Mouse (Mus musculus) hindbrain, embryonic 12.5 days (tissue): ENCODE results near the gene AC170998.1. TPM values are rescaled to one million over a fixed set of nuclear protein-coding genes. Genes with fewer than 3 reads are reported as not detected.
"Not testable (repeated sequence)": the region's sequence is repeated elsewhere in the genome, so short reads cannot be mapped to it uniquely, and the experiment has no call there.

Source experiments
- ATAC-seq: fragments of 200-750 bp; cut with Nextera tagmentation; 2 replicates; pipeline ENCODE4 v1.8.0; 2017; ENCODE audit warnings: moderate TSS enrichment; ENCODE audit not compliant: low FRiP score
- H3K27ac ChIP-seq: fragments of 300-500 bp; sonication (generic); 2 replicates; pipeline ENCODE4 v1.5.1; 2016; ENCODE audit warnings: mild to moderate bottlenecking
- H3K27me3 ChIP-seq: fragments of 300-500 bp; sonication (generic); 2 replicates; pipeline ENCODE4 v1.6.1; 2016; ENCODE audit warnings: mild to moderate bottlenecking
- H3K36me3 ChIP-seq: fragments of 300-500 bp; sonication (generic); 2 replicates; pipeline ENCODE4 v1.6.1; 2016; ENCODE audit warnings: mild to moderate bottlenecking
- H3K4me1 ChIP-seq: fragments of 300-500 bp; sonication (generic); 2 replicates; pipeline ENCODE4 v1.6.1; 2016
- H3K4me2 ChIP-seq: fragments of 300-500 bp; sonication (generic); replicated peaks from 2 replicates; pipeline ENCODE4 v1.6.1; 2016; ENCODE audit warnings: mild to moderate bottlenecking
- H3K4me3 ChIP-seq: fragments of 300-500 bp; sonication (generic); 2 replicates; pipeline ENCODE4 v1.5.1; 2016; ENCODE audit warnings: mild to moderate bottlenecking
- H3K9ac ChIP-seq: fragments of 300-500 bp; sonication (generic); 2 replicates; pipeline ENCODE4 v1.6.1; 2016; ENCODE audit warnings: mild to moderate bottlenecking, moderate library complexity
- H3K9me3 ChIP-seq: fragments of 300-500 bp; sonication (generic); replicated peaks from 2 replicates; pipeline ENCODE4 v1.6.1; 2016; ENCODE audit warnings: mild to moderate bottlenecking
- WGBS: fragments of 180-500 bp; shearing (Covaris S2); methylation state at CpG from one replicate; pipeline ENCODE4 v1.1.7; 2016; 5-methylcytosine and 5-hydroxymethylcytosine counted together
- polyA plus RNA-seq: library from polyadenylated mRNA; unstranded; fragments of >200 nt; fragmentation: Nextera tagmentation; extraction: Ambion mirVana; gene quantifications from 2 replicates; pipeline ENCODE4 v1.2.1, GENCODE M21; 2016

Gene AC170998.1
- polyA plus RNA-seq, 1 experiment from 2014 or later: 3.2 TPM

DNA sequence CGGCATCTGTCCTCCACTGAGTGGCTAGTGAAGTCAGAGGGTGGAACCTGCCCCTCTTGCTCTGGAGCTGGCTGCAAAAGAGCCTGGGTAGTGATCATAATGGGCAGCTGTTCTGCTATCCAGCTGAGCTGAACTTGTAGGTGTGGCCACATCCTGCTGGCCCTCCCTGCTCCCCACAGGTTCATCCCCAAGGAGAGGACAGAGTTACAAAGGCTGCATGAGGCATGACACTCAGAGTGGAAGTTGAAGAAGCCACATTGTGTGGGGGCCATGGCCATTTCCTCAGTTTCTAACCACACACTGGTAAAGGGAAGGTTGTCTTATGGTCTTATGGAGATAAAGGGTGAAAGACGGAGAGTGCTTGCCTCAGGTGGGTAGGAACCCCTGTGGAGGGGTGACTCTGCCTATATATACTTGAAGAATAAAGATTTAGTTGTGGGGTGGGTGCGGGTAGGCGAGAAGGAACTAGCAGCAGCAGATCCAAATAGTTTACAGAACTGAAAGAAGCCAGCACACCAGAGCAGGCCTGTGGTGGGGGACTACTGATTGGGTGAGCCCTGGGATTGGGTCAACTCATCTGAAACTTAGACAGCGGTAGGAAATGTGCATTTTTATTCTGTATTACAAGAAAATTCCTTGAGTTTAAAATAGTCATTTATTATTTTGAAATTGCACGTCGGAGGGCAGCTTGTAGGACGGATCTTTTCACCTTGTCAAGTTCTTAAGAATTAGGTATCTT, 16.2 kb upstream of the AC170998.1 start:
- Histone ChIP-seq H3K4me3 (no peak overlapping the region), H3K4me2 (no peak overlapping the region), H3K9ac (no peak overlapping the region), H3K9me3 (no peaks in the 10 kb centered on the region), H3K4me1 (peaks cover 7% of the 10 kb centered on the region; the same call in 1 of the 2 replicates), H3K27ac (no peak overlapping the region), H3K27me3 (no peaks in the 10 kb centered on the region), H3K36me3 (peaks cover 13% of the 10 kb centered on the region)
- 92% methylated on average over 8 of the region's 8 CpGs for WGBS
- ATAC-seq: no peak

DNA sequence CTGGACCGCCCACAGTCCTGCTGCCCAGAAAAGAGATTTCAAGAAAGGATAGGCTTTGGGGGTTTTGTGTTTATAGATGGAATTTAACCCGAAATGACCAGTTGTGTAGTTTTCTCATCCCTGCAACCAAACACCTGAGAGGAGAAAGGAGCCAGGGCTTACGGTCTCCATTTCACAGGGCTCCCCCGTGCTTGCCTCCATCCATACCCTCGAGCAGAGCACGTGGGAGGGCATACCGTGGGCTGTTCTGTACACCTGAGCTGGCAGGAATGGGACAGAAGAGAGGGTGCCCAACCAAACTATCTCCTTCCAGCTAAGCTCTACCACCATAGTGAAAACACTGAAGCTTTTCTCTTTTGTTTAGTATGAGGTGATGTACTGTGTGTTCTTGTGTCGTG, 15.6 kb upstream of the AC170998.1 start:
- no peaks in the 10 kb centered on the region for H3K9me3 ChIP-seq
- H3K4me3 ChIP-seq: no peak overlapping the region
- peaks cover 7% of the 10 kb centered on the region; the same call in 1 of the 2 replicates for H3K4me1 ChIP-seq
- no peak for ATAC-seq
- WGBS: 89% methylated on average over 8 of the region's 8 CpGs
- peaks cover 17% of the 10 kb centered on the region for H3K36me3 ChIP-seq
- no peak overlapping the region for H3K27ac ChIP-seq
- H3K27me3 ChIP-seq: no peaks in the 10 kb centered on the region
- H3K9ac ChIP-seq: no peak overlapping the region
- no peak overlapping the region for H3K4me2 ChIP-seq

DNA sequence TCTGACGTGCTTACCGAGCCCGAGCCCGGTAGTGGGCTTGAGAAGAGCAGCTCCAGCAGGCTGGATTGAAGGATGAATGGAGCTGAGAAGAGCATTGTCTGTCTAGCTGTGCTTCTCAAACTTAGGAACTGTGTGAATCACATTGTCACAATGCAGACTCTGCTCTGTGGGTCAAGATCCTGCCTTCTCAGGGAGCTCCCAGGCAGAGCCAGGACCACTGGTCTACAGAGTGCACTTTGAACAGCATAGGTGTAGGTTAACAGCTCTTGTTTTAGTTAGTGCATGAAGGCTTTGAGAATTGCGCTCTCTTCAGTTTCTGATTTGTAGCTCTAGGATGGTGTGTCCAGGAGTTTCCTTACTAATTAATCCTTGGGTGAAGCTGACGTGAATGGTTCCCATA, 14.6 kb upstream of the AC170998.1 start:
- ATAC-seq: no peak
- WGBS: 87% methylated on average over 6 of the region's 6 CpGs

DNA sequence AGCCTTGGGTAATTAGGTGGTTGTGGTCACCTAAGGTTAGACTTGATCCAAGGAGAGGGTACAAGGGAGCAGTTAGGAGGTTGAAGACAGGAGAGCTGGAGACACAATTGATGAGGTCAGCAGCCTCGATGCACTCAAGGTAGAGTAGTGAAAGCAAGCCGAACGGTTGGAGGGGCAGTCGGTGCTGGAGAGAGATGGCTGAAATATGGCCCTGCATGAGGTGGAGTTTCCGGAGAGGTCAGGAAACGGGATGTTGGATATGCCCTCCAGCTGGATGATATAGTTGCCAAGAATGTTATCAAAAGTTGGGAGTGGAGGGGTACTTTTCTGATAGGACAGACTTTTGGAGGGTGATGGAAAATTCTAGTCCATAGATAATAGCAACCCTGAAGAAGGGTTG, 13.6 kb upstream of the AC170998.1 start:
- Histone ChIP-seq H3K9ac (no peak overlapping the region), H3K27ac (no peak overlapping the region), H3K4me1 (peaks cover 4% of the 10 kb centered on the region; the same call in 1 of the 2 replicates), H3K36me3 (peaks cover 30% of the 10 kb centered on the region), H3K4me3 (no peak overlapping the region), H3K4me2 (no peak overlapping the region), H3K9me3 (no peaks in the 10 kb centered on the region), H3K27me3 (no peaks in the 10 kb centered on the region)
- WGBS: 93% methylated on average over 6 of the region's 6 CpGs
- no peak for ATAC-seq

More for the DNA sequence above, 14.6 kb upstream of the AC170998.1 start:
- Histone ChIP-seq H3K36me3 (peaks cover 23% of the 10 kb centered on the region), H3K9me3 (no peaks in the 10 kb centered on the region), H3K27ac (no peak overlapping the region), H3K4me2 (no peak overlapping the region), H3K4me3 (no peak overlapping the region), H3K9ac (no peak overlapping the region), H3K4me1 (peaks cover 7% of the 10 kb centered on the region; the same call in 1 of the 2 replicates), H3K27me3 (no peaks in the 10 kb centered on the region)

DNA sequence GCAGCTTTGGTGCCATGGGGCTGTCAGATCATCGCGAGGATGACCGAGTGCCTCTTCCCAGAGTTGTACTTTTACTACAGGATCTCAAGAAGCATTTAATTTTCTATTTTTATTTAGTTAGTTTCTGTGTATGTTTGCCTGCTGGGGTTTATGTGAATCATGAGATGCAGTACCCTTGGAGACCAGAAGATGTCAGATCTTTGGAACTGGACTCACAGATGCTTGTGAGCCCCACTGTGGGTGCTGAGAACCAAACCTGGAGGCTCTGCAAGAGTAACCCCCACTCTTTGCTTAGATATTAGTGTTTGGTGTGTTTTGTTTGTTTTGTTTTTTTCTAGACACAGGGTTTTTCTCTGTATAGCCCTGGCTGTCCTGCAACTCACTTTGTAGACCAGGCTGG, 11.9 kb upstream of the AC170998.1 start:
- H3K27me3 ChIP-seq: no peaks in the 10 kb centered on the region
- no peak for ATAC-seq
- 92% methylated on average over 3 of the region's 3 CpGs for WGBS
- H3K9me3 ChIP-seq: no peaks in the 10 kb centered on the region
- peaks cover 39% of the 10 kb centered on the region for H3K36me3 ChIP-seq
- H3K9ac ChIP-seq: no peak overlapping the region
- H3K4me1 ChIP-seq: peaks cover 5% of the 10 kb centered on the region; the same call in 1 of the 2 replicates
- H3K27ac ChIP-seq: no peak overlapping the region
- H3K4me2 ChIP-seq: no peak overlapping the region
- no peak overlapping the region for H3K4me3 ChIP-seq

DNA sequence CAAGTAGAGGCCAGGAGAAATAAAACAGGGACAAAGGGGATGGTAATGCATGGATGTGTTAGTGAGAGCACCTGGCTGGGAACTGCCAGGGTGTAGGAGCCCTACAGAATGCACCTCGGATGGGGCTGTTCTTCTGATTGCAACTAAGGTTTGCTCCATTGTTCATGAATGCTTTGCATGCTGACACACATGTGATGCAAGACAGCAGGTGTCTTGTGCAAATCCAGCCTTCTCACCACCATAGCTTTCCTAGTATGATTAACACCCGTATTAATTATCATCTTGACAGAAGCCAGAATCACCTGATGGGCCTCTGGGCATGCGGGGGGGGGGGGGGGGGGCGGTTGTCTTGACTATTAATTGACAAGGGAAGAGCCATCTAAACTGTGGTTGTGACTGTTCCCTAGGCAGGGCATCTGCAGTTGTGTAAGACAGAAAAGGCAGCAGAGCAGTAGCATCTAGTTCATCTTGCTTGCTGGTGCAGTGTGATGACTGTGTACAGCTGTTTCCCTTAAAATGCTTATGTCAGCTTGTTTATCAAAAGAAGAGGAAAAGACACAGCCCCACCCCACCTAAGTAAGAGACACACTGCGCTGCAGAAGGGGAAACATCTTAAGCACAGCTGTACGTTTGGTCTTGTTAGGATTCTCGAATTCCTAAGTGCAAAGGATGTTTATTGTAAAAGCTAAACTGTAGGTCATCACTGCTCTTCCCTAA, 9.9 kb upstream of the AC170998.1 start:
- no peak overlapping the region for H3K4me3 ChIP-seq
- WGBS: 81% methylated on average over 7 of the region's 7 CpGs
- 0 out of 2 replicates have a peak, but pooled peaks cover 2% of the 10 kb centered on the region for H3K4me1 ChIP-seq
- no peak for ATAC-seq
- no peak overlapping the region for H3K27ac ChIP-seq
- no peak overlapping the region for H3K9ac ChIP-seq
- peaks cover 52% of the 10 kb centered on the region for H3K36me3 ChIP-seq
- H3K9me3 ChIP-seq: no peaks in the 10 kb centered on the region
- no peaks in the 10 kb centered on the region for H3K27me3 ChIP-seq
- no peak overlapping the region for H3K4me2 ChIP-seq

DNA sequence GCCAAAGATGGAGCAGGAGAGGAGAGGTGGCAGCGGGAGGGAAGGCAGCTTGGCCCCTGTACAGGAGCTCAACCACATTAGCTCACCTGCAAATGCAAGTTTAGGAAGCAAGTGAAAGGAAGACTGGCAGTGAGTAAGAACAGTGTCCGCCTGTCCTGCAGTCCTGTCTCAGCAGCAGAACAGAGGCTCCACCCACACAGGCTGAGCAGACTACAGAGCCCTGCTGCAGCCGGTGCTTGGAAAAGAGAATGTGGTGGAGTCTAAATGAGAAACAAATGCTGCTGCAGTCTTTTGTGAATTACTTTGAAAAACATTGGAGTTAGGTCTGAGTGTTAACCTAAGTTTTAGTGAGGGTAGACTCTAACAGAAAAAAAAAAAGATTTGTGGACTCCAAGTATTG, 8.3 kb upstream of the AC170998.1 start:
- no peaks in the 10 kb centered on the region for H3K27me3 ChIP-seq
- WGBS: 64% methylated on average over 3 of the region's 3 CpGs
- ATAC-seq: no peak
- H3K4me2 ChIP-seq: no peak overlapping the region
- H3K4me3 ChIP-seq: no peak overlapping the region
- H3K4me1 ChIP-seq: 0 out of 2 replicates have a peak, but pooled peaks cover 2% of the 10 kb centered on the region
- H3K9ac ChIP-seq: no peak overlapping the region
- peaks cover 63% of the 10 kb centered on the region for H3K36me3 ChIP-seq
- H3K27ac ChIP-seq: no peak overlapping the region
- no peaks in the 10 kb centered on the region for H3K9me3 ChIP-seq

DNA sequence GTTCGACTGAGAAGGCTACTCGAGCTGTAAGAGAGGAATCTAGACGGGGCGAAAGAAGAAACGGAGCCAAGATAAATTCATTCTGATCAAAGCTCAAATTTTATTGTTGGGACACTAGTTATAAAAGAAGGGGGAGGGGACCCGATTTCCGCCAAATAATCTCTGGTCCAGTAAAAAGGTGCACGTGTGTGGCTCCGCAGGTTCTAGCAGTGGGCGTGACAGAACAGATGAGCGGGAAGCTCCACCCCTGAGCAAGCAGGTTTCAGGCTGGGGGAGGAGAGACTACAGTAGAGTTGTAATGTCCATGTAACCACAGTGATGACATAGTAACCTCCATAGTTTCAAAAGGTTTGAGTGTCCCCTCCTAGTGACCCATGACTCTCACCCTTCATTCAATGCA, 1.6 kb downstream of the AC170998.1 start:
- H3K4me3 ChIP-seq, H3K27me3 ChIP-seq, H3K9me3 ChIP-seq, H3K4me2 ChIP-seq, H3K9ac ChIP-seq, H3K27ac ChIP-seq, H3K4me1 ChIP-seq, ATAC-seq: not testable (repeated sequence)
- H3K36me3 ChIP-seq: peaks cover 76% of the 10 kb centered on the region
- WGBS: 93% methylated on average over 11 of the region's 11 CpGs

DNA sequence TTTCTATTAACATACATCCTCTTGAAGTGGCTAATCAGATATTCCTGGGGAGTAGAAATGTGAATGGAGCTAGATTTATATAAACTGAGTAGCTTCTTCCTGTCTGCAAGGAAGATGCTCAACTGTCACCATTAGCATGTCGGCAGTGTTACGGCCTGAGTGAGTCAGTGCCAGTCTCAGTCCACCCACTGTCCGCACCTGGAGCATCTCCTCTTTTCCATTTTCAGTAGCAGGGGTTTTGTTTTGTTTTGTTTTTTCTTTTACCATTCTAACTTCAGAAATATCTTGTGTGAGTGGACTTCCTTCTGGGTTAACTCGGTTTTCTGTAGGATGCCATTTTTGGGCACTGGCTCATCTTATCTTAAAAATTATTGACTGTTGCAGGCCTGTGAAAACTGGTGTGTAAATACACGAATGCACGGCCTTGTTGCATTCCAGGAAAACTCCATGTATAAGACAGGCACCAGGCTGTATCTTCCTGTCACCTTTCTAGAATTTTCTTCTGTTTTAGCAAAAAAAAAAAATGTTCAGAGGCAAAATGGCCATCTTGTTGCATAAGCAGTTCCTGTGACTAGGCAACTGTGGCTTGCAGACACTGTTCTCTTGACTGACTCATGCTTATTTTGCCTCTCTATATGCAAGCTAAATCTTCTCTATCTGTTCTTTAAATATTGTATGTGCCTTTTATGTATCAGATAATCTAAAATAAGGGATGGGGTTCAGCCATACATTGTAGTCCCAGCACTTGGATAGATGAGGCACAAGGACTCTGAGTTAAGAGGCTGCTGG, 9.6 kb downstream of the AC170998.1 start:
- no peak overlapping the region for H3K4me3 ChIP-seq
- no peaks in the 10 kb centered on the region for H3K9me3 ChIP-seq
- no peaks in the 10 kb centered on the region for H3K4me1 ChIP-seq
- WGBS: 91% methylated on average over 6 of the region's 6 CpGs
- no peak overlapping the region for H3K4me2 ChIP-seq
- no peak for ATAC-seq
- no peak overlapping the region for H3K9ac ChIP-seq
- peaks cover 50% of the 10 kb centered on the region for H3K36me3 ChIP-seq
- no peak overlapping the region for H3K27ac ChIP-seq
- H3K27me3 ChIP-seq: no peaks in the 10 kb centered on the region

DNA sequence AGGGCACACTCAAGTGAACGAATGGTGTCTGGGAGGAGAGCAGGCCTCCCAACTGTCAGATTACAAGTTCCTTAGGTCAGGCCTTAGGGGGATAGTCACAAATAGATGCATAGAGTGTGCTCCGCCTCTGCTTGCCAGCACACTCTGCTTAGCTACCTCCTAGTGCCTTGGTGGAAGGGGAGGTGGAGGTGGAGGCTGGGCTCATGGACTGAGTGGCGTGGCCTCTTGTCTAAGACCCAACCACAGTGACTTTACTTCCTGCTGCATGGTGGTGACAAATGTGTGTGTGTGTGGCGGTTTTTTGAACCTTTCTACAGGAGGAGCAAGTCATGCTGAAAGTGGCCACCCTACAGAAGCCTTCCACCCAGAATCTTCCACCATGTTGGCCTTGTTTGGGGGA, 10.6 kb downstream of the AC170998.1 start:
- Histone ChIP-seq H3K27ac (0 out of 2 replicates have a peak overlapping the region, but pooled peaks have one; percentile 35), H3K4me2 (no peak overlapping the region), H3K27me3 (no peaks in the 10 kb centered on the region), H3K4me1 (no peaks in the 10 kb centered on the region), H3K9ac (no peak overlapping the region), H3K36me3 (peaks cover 50% of the 10 kb centered on the region), H3K9me3 (no peaks in the 10 kb centered on the region), H3K4me3 (no peak overlapping the region)
- 74% methylated on average over 4 of the region's 4 CpGs for WGBS
- ATAC-seq: no peak

DNA sequence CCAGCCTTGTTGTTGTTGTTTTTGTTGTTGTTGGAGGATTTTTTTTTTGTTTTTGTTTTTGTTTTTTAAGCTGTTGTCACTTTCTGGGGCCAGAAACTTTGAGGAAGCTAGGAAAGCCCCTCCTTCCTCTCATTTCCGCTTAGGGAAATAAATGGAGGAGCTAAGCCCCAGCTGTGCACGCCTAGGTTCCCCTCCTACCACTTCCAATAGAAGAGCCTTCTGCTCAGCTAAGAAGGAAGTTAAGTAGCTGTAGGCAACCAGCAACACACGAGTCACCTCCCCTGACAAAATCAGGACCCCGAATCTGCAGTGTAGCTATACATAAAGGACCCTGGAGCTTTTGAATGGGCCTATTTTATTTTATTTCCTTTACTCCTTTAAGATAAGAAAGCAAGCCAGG, 12.1 kb downstream of the AC170998.1 start:
- Histone ChIP-seq H3K4me3 (no peak overlapping the region), H3K27me3 (no peaks in the 10 kb centered on the region), H3K9me3 (no peaks in the 10 kb centered on the region), H3K36me3 (peaks cover 52% of the 10 kb centered on the region), H3K4me2 (no peak overlapping the region), H3K4me1 (no peaks in the 10 kb centered on the region), H3K9ac (no peak overlapping the region), H3K27ac (no peak overlapping the region)
- 94% methylated on average over 4 of the region's 4 CpGs for WGBS
- ATAC-seq: no peak

DNA sequence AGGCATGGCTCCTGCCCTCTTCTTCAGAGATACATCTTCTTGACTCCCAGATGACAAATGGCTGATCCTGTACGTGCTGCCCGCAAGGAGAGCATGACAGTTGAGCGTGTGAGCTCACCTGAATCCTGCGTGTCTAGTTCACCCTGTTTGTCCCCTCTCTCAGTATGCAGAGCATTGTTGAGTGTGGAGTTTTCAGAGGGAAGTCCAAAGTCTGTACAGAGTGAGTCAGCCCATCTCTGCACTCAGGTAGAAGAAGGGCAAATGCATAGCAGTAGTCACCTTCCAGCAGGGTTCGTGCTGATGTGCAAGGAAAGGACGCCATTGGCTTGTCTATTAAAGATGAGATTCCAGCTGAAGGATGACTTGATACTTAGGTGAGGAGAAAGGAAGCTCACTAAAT, 13.4 kb downstream of the AC170998.1 start:
- ATAC-seq: no peak
- no peaks in the 10 kb centered on the region for H3K27me3 ChIP-seq
- no peak overlapping the region for H3K27ac ChIP-seq
- no peak overlapping the region for H3K9ac ChIP-seq
- H3K9me3 ChIP-seq: no peaks in the 10 kb centered on the region
- WGBS: 94% methylated on average over 6 of the region's 6 CpGs
- no peaks in the 10 kb centered on the region for H3K4me1 ChIP-seq
- no peak overlapping the region for H3K4me3 ChIP-seq
- peaks cover 61% of the 10 kb centered on the region for H3K36me3 ChIP-seq
- no peak overlapping the region for H3K4me2 ChIP-seq
